Mouse (Mus musculus) leukemia stem cell, adult 10-12 weeks (primary cell): ENCODE results near the gene Slc6a1. TPM values are rescaled to one million over a fixed set of nuclear protein-coding genes. Genes with fewer than 3 reads are reported as not detected.

ENCODE experiments used
- polyA plus RNA-seq: library from polyadenylated mRNA; stranded (reverse); fragments of >175 nt; gene quantifications from 2 replicates; pipeline ENCODE4 v1.2.3, GENCODE M21; 2012; ENCODE audit warnings: low replicate concordance

The Slc6a1 gene
- 0.38 TPM in 1 of 2 replicates, not detected in the other for polyA plus RNA-seq

GRCm38 (mm10) chr6:114282469-114283277 is at the start of gene Slc6a1:
Gene Slc6a1 (plus strand): TSS chr6:114282635.

Other genes with a start within 250 kb of the Slc6a1 start
- 0.21 TPM in 1 of 2 replicates, not detected in the other for gene Atp2b2, start 240.0 kb upstream of the Slc6a1 start, polyA plus RNA-seq
- not detected in 2 replicates for gene Slc6a11, start 151.4 kb upstream of the Slc6a1 start, polyA plus RNA-seq
- gene Hrh1, start 115.3 kb downstream of the Slc6a1 start, polyA plus RNA-seq: not detected in 2 replicates